Mouse (Mus musculus) CH12.LX (cell line): ENCODE results near the gene Tns3.
"Not testable (repeated sequence)": the region's sequence is repeated elsewhere in the genome, so short reads cannot be mapped to it uniquely, and the experiment has no call there.

Source experiments
- BHLHE40 ChIP-seq: IDR thresholded peaks from 2 replicates; pipeline ENCODE4 v1.6.1; 2011; ENCODE audit warnings: mild to moderate bottlenecking, low read depth, low read length, improper control_type of control experiment
- CHD1 ChIP-seq: IDR thresholded peaks from 2 replicates; pipeline ENCODE4 v1.6.1; 2012; ENCODE audit warnings: low read depth, low read length, improper control_type of control experiment, inconsistent platforms
- CHD2 ChIP-seq: IDR thresholded peaks from 2 replicates; pipeline ENCODE4 v1.6.1; 2011; ENCODE audit warnings: low read length, improper control_type of control experiment
- CTCF ChIP-seq, 2 experiments: IDR thresholded peaks in 1 of 2; conservative IDR thresholded peaks in 1 of 2; 2 replicates each; pipeline ENCODE4 v1.5.1; 2011 to 2012; ENCODE audit warnings: low read depth in 2 of 2, low read length in 2 of 2, improper control_type of control experiment in 1 of 2, inconsistent platforms in 1 of 2, mild to moderate bottlenecking in 1 of 2, moderate library complexity in 1 of 2
- EP300 ChIP-seq: IDR thresholded peaks from 2 replicates; pipeline ENCODE4 v1.6.1; 2011; ENCODE audit warnings: low read length, improper control_type of control experiment
- KAT2A ChIP-seq: IDR thresholded peaks from 2 replicates; pipeline ENCODE4 v1.6.1; 2012; ENCODE audit warnings: low read length, improper control_type of control experiment, inconsistent platforms; ENCODE audit not compliant: insufficient replicate concordance
- MAFK ChIP-seq: IDR thresholded peaks from 2 replicates; pipeline ENCODE4 v1.6.1; 2011; ENCODE audit warnings: low read length, improper control_type of control experiment; ENCODE audit not compliant: insufficient replicate concordance
- MAX ChIP-seq: IDR thresholded peaks from 2 replicates; pipeline ENCODE4 v1.6.1; 2011; ENCODE audit warnings: low read length, improper control_type of control experiment
- POLR2A ChIP-seq: IDR thresholded peaks from 2 replicates; pipeline ENCODE4 v1.6.1; 2011; ENCODE audit warnings: low read depth, mild to moderate bottlenecking, improper control_type of control experiment, low read length

DNA sequence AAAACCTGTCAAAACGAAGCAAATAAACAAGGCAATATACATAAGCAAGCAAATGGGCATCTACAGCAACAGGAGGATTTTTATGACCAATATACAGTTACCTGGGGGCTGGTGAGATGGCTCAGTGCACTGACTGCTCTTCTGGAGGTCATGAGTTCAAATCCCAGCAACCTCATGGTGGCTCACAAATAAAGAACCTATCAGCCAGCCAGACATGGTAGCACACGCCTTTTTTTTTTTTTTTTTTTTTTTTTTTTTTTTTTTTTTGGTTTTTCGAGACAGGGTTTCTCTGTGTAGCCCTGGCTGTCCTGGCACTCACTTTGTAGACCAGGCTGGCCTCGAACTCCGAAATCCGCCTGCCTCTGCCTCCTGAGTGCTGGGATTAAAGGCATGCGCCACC lies 45.2 kb downstream of the Tns3 start:
- not testable (repeated sequence) for TF ChIP-seq KAT2A; POLR2A; EP300; CHD1; CTCF (conservative IDR thresholded peaks at IDR 0.05 in 1 of 2, IDR thresholded peaks at IDR 0.05 in 1 of 2; ENCODE audit: low read depth in 2 of 2, low read length in 2 of 2); MAX; CHD2; MAFK; BHLHE40
